Mouse (Mus musculus) heart, postnatal 0 days (tissue): ENCODE measurements around the gene Gpbar1. TPM values are rescaled to one million over a fixed set of nuclear protein-coding genes. Genes with fewer than 3 reads are reported as not detected.
A peak's percentile ranks its signal among the peaks of the same experiment; 100 is the strongest.

Experiments
- ATAC-seq: fragments of 200-750 bp; cut with Nextera tagmentation; 2 replicates; pipeline ENCODE4 v1.8.0; 2017; ENCODE audit warnings: low read depth, moderate number of reproducible peaks, moderate library complexity; ENCODE audit not compliant: insufficient read depth
- DNase-seq: peaks from one replicate; pipeline ENCODE4 v3.0.0-alpha.2; 2016; ENCODE audit warnings: low spot score
- H3K27ac ChIP-seq: fragments of 300-500 bp; sonication (generic); 2 replicates; pipeline ENCODE4 v1.5.1; 2014; ENCODE audit warnings: low read depth, mild to moderate bottlenecking
- H3K27me3 ChIP-seq: fragments of 300-500 bp; sonication (generic); 2 replicates; pipeline ENCODE4 v1.6.1; 2014; ENCODE audit warnings: low read length, mixed read lengths; ENCODE audit not compliant: control insufficient read depth, insufficient read depth
- H3K36me3 ChIP-seq: fragments of 300-500 bp; sonication (generic); replicated peaks from 2 replicates; pipeline ENCODE4 v1.6.1; 2014; ENCODE audit warnings: low read length, mixed read lengths; ENCODE audit not compliant: control insufficient read depth, insufficient read depth
- H3K4me1 ChIP-seq: fragments of 300-500 bp; sonication (generic); 2 replicates; pipeline ENCODE4 v1.6.1; 2014; ENCODE audit warnings: antibody characterized with exemption; ENCODE audit not compliant: control insufficient read depth, insufficient read depth
- H3K4me2 ChIP-seq: fragments of 300-500 bp; sonication (generic); 2 replicates; pipeline ENCODE4 v1.6.1; 2014; ENCODE audit warnings: low read depth, mild to moderate bottlenecking, low read length, moderate library complexity
- H3K4me3 ChIP-seq: fragments of 300-500 bp; sonication (generic); 2 replicates; pipeline ENCODE4 v1.5.1; 2014; ENCODE audit warnings: low read depth, low read length
- H3K9ac ChIP-seq: fragments of 300-500 bp; sonication (generic); replicated peaks from 2 replicates; pipeline ENCODE4 v1.6.1; 2014; ENCODE audit warnings: low read depth, low read length, mixed read lengths
- H3K9me3 ChIP-seq: fragments of 300-500 bp; sonication (generic); replicated peaks from 2 replicates; pipeline ENCODE4 v1.6.1; 2016; ENCODE audit warnings: low read length; ENCODE audit not compliant: control insufficient read depth
- CTCF ChIP-seq: IDR thresholded peaks from 2 replicates; pipeline ENCODE4 v1.5.1; 2016; ENCODE audit warnings: antibody characterized with exemption, control low read depth, low read depth
- EP300 ChIP-seq: IDR thresholded peaks from 2 replicates; pipeline ENCODE4 v1.6.1; 2016; ENCODE audit warnings: antibody characterized with exemption, low read depth
- WGBS: fragments of 180-500 bp; shearing (Covaris S2); extraction: QIAGEN DNeasy Blood & Tissue Kit; methylation state at CpG from one replicate; pipeline ENCODE4 v1.1.7; 2014; 5-methylcytosine and 5-hydroxymethylcytosine counted together
- polyA plus RNA-seq: library from polyadenylated mRNA; unstranded; fragments of >200 nt; fragmentation: Nextera tagmentation; extraction: Ambion mirVana; gene quantifications from 2 replicates; pipeline ENCODE4 v1.2.1, GENCODE M21; 2015
- total RNA-seq: library from RNA; depleted of rRNA; stranded (reverse); fragments of >200 nt; gene quantifications from 2 replicates; pipeline ENCODE4 v1.2.3, GENCODE M21; 2014; ENCODE audit warnings: low replicate concordance

The Gpbar1 gene
- total and polyA plus RNA-seq, 2 experiments from 2014 or later = 0.22 TPM; not detected in 1

GRCm38 (mm10) chr1:74237671-74238070 is 40.7 kb upstream of the Gpbar1 start:
- H3K36me3 ChIP-seq = no peaks in the 10 kb centered on the region
- peak overlapping the region; percentile 98; the same call in 1 of the 2 replicates for H3K27ac ChIP-seq
- ATAC-seq = no peak
- peaks cover 40% of the 10 kb centered on the region for H3K4me1 ChIP-seq
- no peaks in the 10 kb centered on the region for H3K27me3 ChIP-seq
- no peaks in the 10 kb centered on the region for H3K9me3 ChIP-seq
- DNase-seq = no peak
- peak overlapping the region; percentile 95 for H3K4me3 ChIP-seq
- WGBS = 10% methylated on average over 5 of the region's 5 CpGs
- peak overlapping the region; percentile 77 for H3K4me2 ChIP-seq
- no peak for TF ChIP-seq CTCF
- TF ChIP-seq EP300 = no peak
- H3K9ac ChIP-seq = peak overlapping the region; percentile 98

- Histone ChIP-seq H3K27me3 (no peaks in the 10 kb centered on the region), H3K4me2 (peak overlapping the region; percentile 77), H3K9me3 (no peaks in the 10 kb centered on the region), H3K4me3 (peak overlapping the region; percentile 95), H3K27ac (no peak overlapping the region), H3K36me3 (no peaks in the 10 kb centered on the region), H3K9ac (peak overlapping the region; percentile 98; the same call in 1 of the 2 replicates), H3K4me1 (peaks cover 42% of the 10 kb centered on the region)
- DNase-seq = peak; percentile 19
- TF ChIP-seq EP300 (no peak), CTCF (no peak)
- ATAC-seq = no peak
- WGBS = 45% methylated on average over 1 of the region's 1 CpGs
Observed at GRCm38 (mm10) chr1:74238136-74238535, 40.2 kb upstream of the Gpbar1 start.

GRCm38 (mm10) chr1:74239162-74239561 is 39.2 kb upstream of the Gpbar1 start:
- Histone ChIP-seq H3K9me3 (no peaks in the 10 kb centered on the region), H3K4me2 (peak overlapping the region; percentile 77), H3K27me3 (no peaks in the 10 kb centered on the region), H3K4me3 (peak overlapping the region; percentile 95), H3K9ac (peak overlapping the region; percentile 42; the same call in 1 of the 2 replicates), H3K4me1 (peaks cover 49% of the 10 kb centered on the region), H3K27ac (peak overlapping the region; percentile 85), H3K36me3 (no peaks in the 10 kb centered on the region)
- DNase-seq (peak; percentile 13), ATAC-seq (no peak)
- 7% methylated on average over 7 of the region's 7 CpGs for WGBS
- TF ChIP-seq CTCF (no peak), EP300 (no peak)

GRCm38 (mm10) chr1:74239618-74240017 is 38.7 kb upstream of the Gpbar1 start:
- DNase-seq (peak; percentile 28), ATAC-seq (no peak)
- TF ChIP-seq CTCF = no peak
- no peak for TF ChIP-seq EP300
- H3K27me3 ChIP-seq = no peaks in the 10 kb centered on the region
- H3K9ac ChIP-seq = peak overlapping the region; percentile 42; the same call in 1 of the 2 replicates
- no peaks in the 10 kb centered on the region for H3K36me3 ChIP-seq
- H3K4me1 ChIP-seq = peaks cover 54% of the 10 kb centered on the region
- WGBS = 5% methylated on average over 11 of the region's 11 CpGs
- peak overlapping the region; percentile 77 for H3K4me2 ChIP-seq
- H3K9me3 ChIP-seq = no peaks in the 10 kb centered on the region
- peak overlapping the region; percentile 85 for H3K27ac ChIP-seq
- H3K4me3 ChIP-seq = peak overlapping the region; percentile 95

- peak overlapping the region; percentile 77 for H3K4me2 ChIP-seq
- DNase-seq (peak; percentile 80), ATAC-seq (no peak)
- peak overlapping the region; percentile 95; the same call in 1 of the 2 replicates for H3K4me3 ChIP-seq
- H3K9ac ChIP-seq = peak overlapping the region; percentile 44
- no peaks in the 10 kb centered on the region for H3K9me3 ChIP-seq
- H3K27ac ChIP-seq = peak overlapping the region; percentile 85
- H3K36me3 ChIP-seq = no peaks in the 10 kb centered on the region
- WGBS = 6% methylated on average over 6 of the region's 6 CpGs
- H3K4me1 ChIP-seq = peaks cover 60% of the 10 kb centered on the region
- TF ChIP-seq EP300 (no peak), CTCF (no peak)
- H3K27me3 ChIP-seq = no peaks in the 10 kb centered on the region
Observed at GRCm38 (mm10) chr1:74240311-74240710, 38.0 kb upstream of the Gpbar1 start.

GRCm38 (mm10) chr1:74240832-74241231 is 37.5 kb upstream of the Gpbar1 start:
- no peaks in the 10 kb centered on the region for H3K9me3 ChIP-seq
- H3K9ac ChIP-seq = peak overlapping the region; percentile 44
- no peak for TF ChIP-seq EP300
- no peak for TF ChIP-seq CTCF
- 25% methylated on average over 4 of the region's 4 CpGs for WGBS
- peak overlapping the region; percentile 85 for H3K27ac ChIP-seq
- H3K27me3 ChIP-seq = no peaks in the 10 kb centered on the region
- H3K4me2 ChIP-seq = peak overlapping the region; percentile 77
- no peaks in the 10 kb centered on the region for H3K36me3 ChIP-seq
- ATAC-seq = no peak
- peaks cover 61% of the 10 kb centered on the region for H3K4me1 ChIP-seq
- no peak overlapping the region for H3K4me3 ChIP-seq
- DNase-seq = peak; percentile 27
